Mouse (Mus musculus) MEL (cell line): ENCODE measurements around the gene Dirc2. TPM values are rescaled to one million over a fixed set of nuclear protein-coding genes. Genes with fewer than 3 reads are reported as not detected.

Experiments
- DNase-seq: peaks from one replicate; pipeline ENCODE4 v3.0.0; 2011; ENCODE audit warnings: low read depth, low spot score
- H3K27ac ChIP-seq: 2 replicates; pipeline ENCODE4 v1.5.1; 2012; ENCODE audit warnings: low read depth, mild to moderate bottlenecking, control low read depth, low read length, moderate library complexity; ENCODE audit not compliant: control insufficient read depth
- H3K27me3 ChIP-seq, 2 experiments: fragments of 150-350 bp in 1 of 2; sonication (generic) in 1 of 2; 2 replicates each; pipeline ENCODE4 v1.6.1; 2012; ENCODE audit warnings: low read length in 2 of 2, mild to moderate bottlenecking in 2 of 2, improper control_type of control experiment in 1 of 2, moderate library complexity in 1 of 2; ENCODE audit not compliant: insufficient read depth in 2 of 2, control insufficient read depth in 1 of 2
- H3K36me3 ChIP-seq, 2 experiments: 2 replicates each; pipeline ENCODE4 v1.6.1; 2012 to 2014; ENCODE audit warnings: low read length in 2 of 2, improper control_type of control experiment in 1 of 2, inconsistent platforms in 1 of 2, mild to moderate bottlenecking in 1 of 2; ENCODE audit not compliant: insufficient read depth in 2 of 2, control insufficient read depth in 1 of 2
- H3K4me1 ChIP-seq, 2 experiments: fragments of 150-350 bp in 1 of 2; sonication (generic) in 1 of 2; 2 replicates each; pipeline ENCODE4 v1.6.1; 2012; ENCODE audit warnings: low read length in 2 of 2, improper control_type of control experiment in 1 of 2, mild to moderate bottlenecking in 1 of 2; ENCODE audit not compliant: insufficient read depth in 2 of 2, control insufficient read depth in 1 of 2
- H3K4me3 ChIP-seq, 2 experiments: fragments of 150-350 bp in 1 of 2; sonication (generic) in 1 of 2; 2 replicates each; pipeline ENCODE4 v1.5.1; 2012; ENCODE audit warnings: low read depth in 2 of 2, low read length in 2 of 2, mild to moderate bottlenecking in 2 of 2, moderate library complexity in 2 of 2, control low read depth in 1 of 2, improper control_type of control experiment in 1 of 2; ENCODE audit not compliant: control insufficient read depth in 1 of 2, insufficient read depth in 1 of 2
- H3K79me2 ChIP-seq: 2 replicates; pipeline ENCODE4 v1.6.1; 2012; ENCODE audit warnings: mild to moderate bottlenecking, low read length, moderate library complexity; ENCODE audit not compliant: control insufficient read depth, poor library complexity, insufficient read depth
- H3K9ac ChIP-seq: 2 replicates; pipeline ENCODE4 v1.6.1; 2012; ENCODE audit warnings: low read depth, mild to moderate bottlenecking, control low read depth, low read length, moderate library complexity; ENCODE audit not compliant: control insufficient read depth, poor library complexity, severe bottlenecking
- H3K9me3 ChIP-seq: fragments of 150-350 bp; sonication (generic); replicated peaks from 2 replicates; pipeline ENCODE4 v1.6.1; 2012; ENCODE audit warnings: mild to moderate bottlenecking, low read length, improper control_type of control experiment, moderate library complexity; ENCODE audit not compliant: insufficient read depth
- E2F4 ChIP-seq: IDR thresholded peaks from 2 replicates; pipeline ENCODE4 v1.6.1; 2011; ENCODE audit warnings: low read depth, low read length, improper control_type of control experiment, borderline replicate concordance
- ELF1 ChIP-seq: IDR thresholded peaks from 2 replicates; pipeline ENCODE4 v1.6.1; 2014; ENCODE audit warnings: low read depth, mild to moderate bottlenecking, inconsistent platforms, low read length, improper control_type of control experiment, moderate library complexity
- EP300 ChIP-seq, 2 experiments: IDR thresholded peaks; 2 replicates each; pipeline ENCODE4 v1.6.1; 2011; ENCODE audit warnings: improper control_type of control experiment in 2 of 2, low read length in 2 of 2, low read depth in 1 of 2, mild to moderate bottlenecking in 1 of 2
- ETS1 ChIP-seq: IDR thresholded peaks from 2 replicates; pipeline ENCODE4 v1.6.1; 2012; ENCODE audit warnings: low read depth, mild to moderate bottlenecking, inconsistent platforms, low read length, improper control_type of control experiment, moderate library complexity
- GATA1 ChIP-seq: IDR thresholded peaks from 2 replicates; pipeline ENCODE4 v1.6.1; 2011; ENCODE audit warnings: low read depth, low read length, improper control_type of control experiment
- JUND ChIP-seq: IDR thresholded peaks from 2 replicates; pipeline ENCODE4 v1.6.1; 2011; ENCODE audit warnings: low read depth, mild to moderate bottlenecking, improper control_type of control experiment, low read length
- MAFK ChIP-seq: IDR thresholded peaks from 2 replicates; pipeline ENCODE4 v1.6.1; 2011; ENCODE audit warnings: low read depth, mild to moderate bottlenecking, low read length, improper control_type of control experiment, borderline replicate concordance
- MAX ChIP-seq: IDR thresholded peaks from 2 replicates; pipeline ENCODE4 v1.6.1; 2011; ENCODE audit warnings: low read length, improper control_type of control experiment
- MXI1 ChIP-seq: IDR thresholded peaks from 2 replicates; pipeline ENCODE4 v1.6.1; 2011; ENCODE audit warnings: mild to moderate bottlenecking, low read depth, low read length, improper control_type of control experiment
- POLR2AphosphoS5 ChIP-seq: IDR thresholded peaks from 2 replicates; pipeline ENCODE4 v1.6.1; 2012; ENCODE audit warnings: low read depth, borderline replicate concordance, mild to moderate bottlenecking, inconsistent platforms, low read length, moderate library complexity, mixed read lengths
- RAD21 ChIP-seq: IDR thresholded peaks from 2 replicates; pipeline ENCODE4 v1.6.1; 2011; ENCODE audit warnings: mild to moderate bottlenecking, low read depth, low read length, improper control_type of control experiment
- RCOR1 ChIP-seq: IDR thresholded peaks from 2 replicates; pipeline ENCODE4 v1.6.1; 2012; ENCODE audit warnings: low read depth, mild to moderate bottlenecking, inconsistent platforms, low read length, improper control_type of control experiment
- SMC3 ChIP-seq: IDR thresholded peaks from 2 replicates; pipeline ENCODE4 v1.6.1; 2011; ENCODE audit warnings: low read depth, low read length, improper control_type of control experiment
- TBP ChIP-seq: IDR thresholded peaks from 2 replicates; pipeline ENCODE4 v1.8.0; 2011; ENCODE audit warnings: low read depth, low read length, improper control_type of control experiment
- TCF12 ChIP-seq: IDR thresholded peaks from 2 replicates; pipeline ENCODE4 v1.6.1; 2014; ENCODE audit warnings: low read depth, mild to moderate bottlenecking, inconsistent platforms, low read length, improper control_type of control experiment, moderate library complexity
- UBTF ChIP-seq: IDR thresholded peaks from 2 replicates; pipeline ENCODE4 v1.6.1; 2012; ENCODE audit warnings: low read depth, mild to moderate bottlenecking, inconsistent platforms, low read length, improper control_type of control experiment, moderate library complexity, borderline replicate concordance; ENCODE audit not compliant: insufficient read depth
- USF1 ChIP-seq: IDR thresholded peaks from 2 replicates; pipeline ENCODE4 v1.6.1; 2014; ENCODE audit warnings: low read depth, mild to moderate bottlenecking, inconsistent platforms, low read length, improper control_type of control experiment, moderate library complexity
- ZMIZ1 ChIP-seq: IDR thresholded peaks from 2 replicates; pipeline ENCODE4 v1.6.1; 2012; ENCODE audit warnings: low read depth, mild to moderate bottlenecking, inconsistent platforms, low read length, improper control_type of control experiment, moderate library complexity
- polyA plus RNA-seq, 2 experiments: library from polyadenylated mRNA; stranded (reverse) in 1 of 2; unstranded in 1 of 2; fragments of >175 nt in 1 of 2; fragments of >200 nt in 1 of 2; gene quantifications; 2 replicates each; pipeline versions ENCODE4 v1.2.1 to v1.2.4; 2012; ENCODE audit warnings: low replicate concordance in 2 of 2, low read depth in 1 of 2; ENCODE audit not compliant: insufficient read length in 2 of 2, insufficient read depth in 1 of 2, missing spikeins in 1 of 2
- total RNA-seq: library from RNA; depleted of rRNA; stranded (reverse); fragments of 300-350 nt; gene quantifications from 2 replicates; pipeline ENCODE4 v1.2.3, GENCODE M21; 2012

Dirc2 gene
- total and polyA plus RNA-seq, 3 experiments, result 1.6 to 4.1 TPM; not detected in 1

DNA sequence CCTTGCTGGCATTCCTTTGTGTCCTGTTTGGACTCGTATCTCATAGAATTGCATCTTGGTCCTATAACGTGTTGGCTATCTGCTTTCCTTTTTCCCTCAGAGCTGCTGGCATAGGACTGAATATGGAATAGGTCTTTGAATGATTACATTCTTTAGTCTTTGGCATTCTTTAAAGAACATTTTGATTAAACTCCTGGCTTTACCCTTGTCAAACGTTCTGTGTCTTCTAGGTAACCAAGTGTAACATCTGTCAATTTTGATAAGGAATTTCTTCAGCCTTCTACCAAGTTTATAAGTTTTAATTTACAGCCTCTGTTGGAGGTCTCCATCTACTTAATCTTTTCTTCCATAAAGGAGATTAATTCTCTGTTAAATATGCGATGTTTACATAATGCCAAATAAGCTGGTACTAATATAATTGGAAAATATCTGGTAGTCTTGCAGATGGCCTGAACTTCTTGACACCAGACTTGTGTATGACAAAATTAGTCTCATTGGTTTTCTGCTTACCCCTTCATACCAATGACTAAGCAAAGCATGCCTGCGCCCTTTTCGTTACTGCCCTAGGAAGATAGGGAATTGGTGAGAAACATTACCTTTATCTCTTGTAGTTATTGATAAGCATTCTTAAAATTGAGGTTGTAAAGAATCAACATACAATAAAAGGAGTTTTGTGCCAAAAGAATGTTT, 38.0 kb upstream of the Dirc2 start:
- DNase-seq, result peak; percentile 45
- Histone ChIP-seq H3K4me3 (no peak overlapping the region), H3K27ac (peak overlapping the region; percentile 37), H3K9me3 (no peaks in the 10 kb centered on the region), H3K27me3 (no peaks in the 10 kb centered on the region), H3K4me1 (peaks cover 7 to 9% of the 10 kb centered on the region in 2 experiments; a peak in 3 of 4 replicates), H3K9ac (no peak overlapping the region), H3K79me2 (no peaks in the 10 kb centered on the region), H3K36me3 (peaks cover 1 to 17% of the 10 kb centered on the region in 2 experiments; a peak in 3 of 4 replicates)
- TF ChIP-seq EP300 (IDR thresholded peaks at IDR 0.05; ENCODE audit: low read depth in 1 of 2, low read length in 2 of 2), result peak; percentile 34 to 51; a peak in 3 of 4 replicates
- peak; percentile 17; the same call in 1 of the 2 replicates for TF ChIP-seq TCF12
- no peak for TF ChIP-seq E2F4
- no peak for TF ChIP-seq RAD21
- TF ChIP-seq UBTF, result no peak
- TF ChIP-seq TBP, result no peak
- TF ChIP-seq GATA1, result peak; percentile 71
- no peak for TF ChIP-seq MXI1

- no peaks in the 10 kb centered on the region for H3K9me3 ChIP-seq
- H3K9ac ChIP-seq, result no peak overlapping the region
- H3K27ac ChIP-seq, result no peak overlapping the region
- H3K4me1 ChIP-seq, result peaks cover 7 to 9% of the 10 kb centered on the region in 2 experiments; a peak in 3 of 4 replicates
- H3K36me3 ChIP-seq, result peaks cover 0 to 17% of the 10 kb centered on the region in 2 experiments; a peak in 2 of 4 replicates
- no peak for DNase-seq
- no peaks in the 10 kb centered on the region for H3K79me2 ChIP-seq
- no peak for TF ChIP-seq POLR2AphosphoS5
- TF ChIP-seq JUND, result no peak
- TF ChIP-seq MAFK, result no peak
- no peak for TF ChIP-seq EP300 (IDR thresholded peaks at IDR 0.05; ENCODE audit: low read depth in 1 of 2, low read length in 2 of 2)
- no peak for TF ChIP-seq ETS1
- TF ChIP-seq ZMIZ1, result no peak
- no peak for TF ChIP-seq USF1
- TF ChIP-seq MAX, result no peak
- TF ChIP-seq E2F4, result no peak
- no peak for TF ChIP-seq RCOR1
- no peak for TF ChIP-seq ELF1
- TF ChIP-seq SMC3, result no peak
- TF ChIP-seq, all 39 proteins: peak for 0
- Histone ChIP-seq H3K27me3 (no peaks in the 10 kb centered on the region), H3K4me3 (no peak overlapping the region)
Observed at GRCm38 (mm10) chr16:35803723-35804122, 34.6 kb upstream of the Dirc2 start.
